Mouse (Mus musculus) stomach, adult 2 months (tissue): ENCODE results near the gene Vmn1r51. TPM values are rescaled to one million over a fixed set of nuclear protein-coding genes. Genes with fewer than 3 reads are reported as not detected.

Experiments used
- polyA plus RNA-seq: library from polyadenylated mRNA; depleted of rRNA; stranded (reverse); fragments of >200 nt; gene quantifications from 2 replicates; pipeline ENCODE4 v1.2.3, GENCODE M21; 2012; rRNA removed

The Vmn1r51 gene
- polyA plus RNA-seq = not detected in 2 replicates

GRCm38 (mm10) chr6:90122296-90122695 lies at the start of gene Vmn1r51:
TSS of gene Vmn1r51 (plus strand) at chr6:90122596.

DNA sequence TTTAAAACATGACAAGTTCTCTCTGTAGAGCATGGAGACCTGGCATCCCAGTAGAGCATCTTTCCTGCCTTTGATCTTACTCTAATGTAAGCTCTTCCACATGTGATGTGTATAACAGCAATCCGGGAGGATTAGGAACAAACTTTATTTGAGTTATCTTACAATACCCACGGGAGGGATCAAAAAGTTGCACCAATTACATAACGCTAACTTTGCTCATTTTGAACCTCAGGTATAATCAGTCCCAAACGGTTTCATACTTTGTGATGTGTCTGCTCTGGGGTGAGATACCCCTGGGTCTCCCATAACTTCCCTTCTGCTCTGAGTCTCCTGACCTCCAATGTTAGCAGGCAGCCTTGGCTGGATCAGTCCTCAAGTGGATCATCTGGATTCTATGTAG lies 44.0 kb upstream of the Vmn1r51 start, which contains the start of gene Vmn1r49:
Gene Vmn1r49 (minus strand): TSS at position 101 of the 400 bp plus-strand sequence.

GRCm38 (mm10) chr6:90101130-90101529 lies 21.3 kb upstream of the Vmn1r51 start, which contains the start of gene Vmn1r50:
TSS of gene Vmn1r50 (plus strand) at chr6:90101430.

GRCm38 (mm10) chr6:90174508-90174907 lies 52.1 kb downstream of the Vmn1r51 start, which contains the start of gene Vmn1r52:
TSS of gene Vmn1r52 (plus strand) at chr6:90174808.

Other genes starting within 250 kb of the Vmn1r51 start
- gene Vmn1r42, start 246.2 kb upstream of the Vmn1r51 start, polyA plus RNA-seq = not detected in 2 replicates
- not detected in 2 replicates for gene Vmn1r43, start 246.2 kb upstream of the Vmn1r51 start, polyA plus RNA-seq
- gene Vmn1r44, start 238.9 kb upstream of the Vmn1r51 start, polyA plus RNA-seq = not detected in 2 replicates
- not detected in 2 replicates for gene Vmn1r45, start 182.0 kb upstream of the Vmn1r51 start, polyA plus RNA-seq
- gene Vmn1r46, start 153.3 kb upstream of the Vmn1r51 start, polyA plus RNA-seq = not detected in 2 replicates
- not detected in 2 replicates for gene Vmn1r47, start 106.4 kb upstream of the Vmn1r51 start, polyA plus RNA-seq
- gene Vmn1r48, start 85.8 kb upstream of the Vmn1r51 start, polyA plus RNA-seq = not detected in 2 replicates
- not detected in 2 replicates for gene Vmn1r49, start 44.1 kb upstream of the Vmn1r51 start, polyA plus RNA-seq
- not detected in 2 replicates for gene Vmn1r50, start 21.2 kb upstream of the Vmn1r51 start, polyA plus RNA-seq
- not detected in 2 replicates for gene Vmn1r52, start 52.2 kb downstream of the Vmn1r51 start, polyA plus RNA-seq
- not detected in 2 replicates for gene V1ra8, start 80.2 kb downstream of the Vmn1r51 start, polyA plus RNA-seq
- gene Vmn1r53, start 101.8 kb downstream of the Vmn1r51 start, polyA plus RNA-seq = 0.17 TPM in 1 of 2 replicates, not detected in the other
- gene Vmn1r54, start 123.7 kb downstream of the Vmn1r51 start, polyA plus RNA-seq = not detected in 2 replicates
- gene BC048671, start 178.6 kb downstream of the Vmn1r51 start, polyA plus RNA-seq = not detected in 2 replicates
- 0.51 and 1.1 TPM in 2 replicates for gene Chst13, start 202.6 kb downstream of the Vmn1r51 start, polyA plus RNA-seq
- 0.04 TPM in 1 of 2 replicates, not detected in the other for gene Uroc1, start 210.7 kb downstream of the Vmn1r51 start, polyA plus RNA-seq
- gene Zxdc, start 246.9 kb downstream of the Vmn1r51 start, polyA plus RNA-seq = 10.9 and 13.8 TPM in 2 replicates